Mouse (Mus musculus) splenic B cell, adult 2 months (primary cell): ENCODE data around the gene Naip2.

Source experiments
- DNase-seq: peaks from one replicate; pipeline ENCODE4 v3.0.0-alpha.2; 2011; ENCODE audit warnings: low read depth, low spot score
- H3K27me3 ChIP-seq: 2 replicates; pipeline ENCODE4 v1.6.1; 2012; ENCODE audit warnings: mild to moderate bottlenecking, low read length, moderate library complexity, mixed read lengths; ENCODE audit not compliant: control insufficient read depth, poor library complexity, insufficient read depth, severe bottlenecking
- H3K36me3 ChIP-seq: 2 replicates; pipeline ENCODE4 v1.6.1; 2012; ENCODE audit warnings: mild to moderate bottlenecking, low read length, moderate library complexity, mixed read lengths; ENCODE audit not compliant: control insufficient read depth, poor library complexity, insufficient read depth, severe bottlenecking

Naip2 gene

DNA sequence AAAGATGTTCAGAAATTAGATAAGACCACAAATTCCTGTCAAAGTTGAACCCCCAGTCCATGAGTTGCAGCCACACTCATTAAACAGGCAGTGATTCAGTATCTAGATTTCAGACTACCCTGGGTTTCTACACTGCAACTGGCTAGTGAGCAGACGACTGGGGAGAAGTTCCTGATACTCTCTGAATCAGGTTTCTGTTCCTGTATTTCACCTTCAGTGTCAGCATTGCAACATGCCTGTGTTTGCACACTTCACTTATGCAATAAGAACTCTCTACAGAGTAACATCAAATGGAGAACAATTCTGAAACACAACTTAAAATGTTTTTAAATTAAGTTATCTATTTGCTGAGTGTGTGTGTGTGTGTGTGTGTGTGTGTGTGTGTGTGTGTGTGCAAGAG lies 49.2 kb downstream of the Naip2 start:
- Histone ChIP-seq H3K36me3 (no peaks in the 10 kb centered on the region), H3K27me3 (no peaks in the 10 kb centered on the region)
- DNase-seq = peak; percentile 36

DNA sequence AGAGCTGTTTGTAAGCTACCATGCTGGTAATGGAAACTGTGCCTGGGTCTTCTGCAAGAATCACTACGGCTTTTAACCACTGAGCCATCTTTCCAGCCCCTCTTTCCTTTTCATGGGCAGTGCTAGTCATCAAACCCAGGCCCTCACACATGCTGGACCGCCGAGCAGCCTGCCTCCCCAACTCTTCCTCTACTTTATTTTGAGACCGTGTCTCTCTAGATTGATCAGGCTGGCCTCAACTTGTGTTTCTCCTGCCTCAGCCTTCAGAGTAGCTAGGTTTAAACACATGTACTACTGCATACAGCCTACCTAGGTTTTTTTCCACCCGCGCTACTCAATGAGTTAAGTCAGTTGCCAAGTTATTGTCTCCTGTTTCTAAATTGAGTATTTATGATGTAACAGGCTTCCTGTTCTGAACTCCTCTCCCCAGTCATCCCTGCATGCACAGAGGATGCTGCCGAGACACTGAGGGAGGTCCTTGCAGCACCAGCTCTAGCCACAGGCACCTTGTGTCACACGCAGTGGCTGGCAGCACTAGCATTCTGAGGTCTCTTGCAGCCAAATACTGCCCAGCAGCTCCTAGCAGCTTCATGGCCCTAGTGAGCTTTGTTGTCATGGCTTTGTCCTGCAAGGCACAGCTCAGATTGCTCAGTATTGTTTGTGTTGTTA lies 60.1 kb downstream of the Naip2 start:
- peaks cover 12% of the 10 kb centered on the region for H3K36me3 ChIP-seq
- DNase-seq = no peak
- H3K27me3 ChIP-seq = no peaks in the 10 kb centered on the region

GRCm38 (mm10) chr13:100125258-100125643 lies 76.6 kb downstream of the Naip2 start:
- Histone ChIP-seq H3K36me3 (peaks cover 10% of the 10 kb centered on the region; the same call in 1 of the 2 replicates), H3K27me3 (no peaks in the 10 kb centered on the region)
- DNase-seq = no peak

DNA sequence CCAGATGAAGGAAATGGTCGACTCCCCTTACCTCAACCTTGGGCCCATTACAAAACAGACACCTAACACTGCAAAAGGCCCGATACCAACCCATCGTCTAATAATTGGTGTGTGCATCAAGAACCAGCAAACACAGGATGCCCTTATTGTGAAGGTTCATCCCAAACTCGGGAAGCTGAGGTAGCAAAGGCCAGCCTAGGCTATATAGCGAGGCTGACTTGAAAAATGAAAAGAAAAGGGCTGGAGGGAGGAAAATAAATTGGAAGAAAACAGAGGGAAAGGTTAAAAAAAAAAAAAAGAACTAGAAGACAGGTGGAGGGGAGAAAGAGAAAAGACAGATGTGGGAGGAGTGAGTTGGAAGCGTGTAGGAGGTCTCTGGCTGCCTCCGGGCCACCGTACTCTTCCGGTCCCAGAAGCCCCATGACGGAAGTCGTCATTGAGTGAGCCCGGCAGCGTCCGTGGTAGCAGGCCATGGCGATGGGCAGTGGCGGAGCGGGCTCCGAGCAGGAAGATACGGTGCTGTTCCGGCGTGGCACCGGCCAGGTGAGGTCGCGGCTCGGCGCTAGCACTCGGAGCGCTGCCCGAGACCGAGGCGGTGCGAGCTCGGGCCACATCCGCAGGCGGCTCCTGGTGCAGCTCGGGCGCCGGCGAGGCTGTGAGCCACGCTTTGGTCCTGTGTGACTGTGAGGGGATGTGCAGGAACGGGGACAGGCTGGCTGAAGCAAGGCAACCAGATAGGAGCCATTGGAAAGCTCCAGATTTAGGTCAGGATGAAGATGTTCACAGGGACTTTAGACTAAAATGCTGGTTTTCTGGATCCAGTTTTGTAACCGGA lies 77.3 kb downstream of the Naip2 start, which contains the start of gene Smn1:
TSS of gene Smn1 (plus strand) at position 430 of the 835 bp plus-strand sequence.
- H3K27me3 ChIP-seq = no peaks in the 10 kb centered on the region
- DNase-seq = peak; percentile 93
- peaks cover 10% of the 10 kb centered on the region; the same call in 1 of the 2 replicates for H3K36me3 ChIP-seq

GRCm38 (mm10) chr13:100123970-100124369 lies 77.9 kb downstream of the Naip2 start:
- H3K36me3 ChIP-seq = peaks cover 8% of the 10 kb centered on the region; the same call in 1 of the 2 replicates
- DNase-seq = no peak
- no peaks in the 10 kb centered on the region for H3K27me3 ChIP-seq

DNA sequence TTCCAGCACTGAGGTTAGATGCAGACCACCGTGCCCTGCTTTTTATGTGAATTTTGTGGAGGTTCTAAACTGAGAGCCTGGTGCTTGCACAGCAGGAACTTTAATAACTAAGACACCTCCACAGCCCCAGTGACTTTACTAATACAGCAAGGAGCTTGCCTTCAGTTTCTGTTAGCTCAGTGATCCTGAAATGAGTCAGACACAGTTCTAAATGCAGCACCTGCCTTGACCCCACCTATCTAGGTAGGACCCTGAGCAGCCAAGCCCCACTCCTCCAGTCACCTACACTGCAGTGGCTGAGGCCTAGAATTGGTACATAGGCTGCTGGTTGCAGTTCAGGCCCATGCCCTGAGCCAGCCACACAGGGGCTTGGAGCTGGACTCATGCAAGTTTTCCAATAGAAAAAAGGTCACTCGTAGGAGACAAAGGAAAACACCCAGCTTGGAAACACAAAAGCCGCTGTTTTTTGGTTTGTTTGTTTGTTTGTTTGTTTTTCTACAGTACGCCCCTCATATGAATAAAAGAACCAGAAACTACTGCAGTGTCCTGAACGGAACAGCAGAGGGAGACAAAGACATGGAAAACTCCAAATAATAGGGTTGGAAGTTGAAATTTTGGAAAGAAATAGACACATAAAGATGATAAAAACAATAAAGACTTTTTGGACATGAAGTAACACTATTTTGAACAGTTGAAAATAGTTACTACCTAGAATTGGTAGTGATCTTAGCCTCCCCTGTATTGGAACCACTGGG lies 89.5 kb downstream of the Naip2 start:
- peak; percentile 27 for DNase-seq
- no peaks in the 10 kb centered on the region for H3K36me3 ChIP-seq
- H3K27me3 ChIP-seq = no peaks in the 10 kb centered on the region

DNA sequence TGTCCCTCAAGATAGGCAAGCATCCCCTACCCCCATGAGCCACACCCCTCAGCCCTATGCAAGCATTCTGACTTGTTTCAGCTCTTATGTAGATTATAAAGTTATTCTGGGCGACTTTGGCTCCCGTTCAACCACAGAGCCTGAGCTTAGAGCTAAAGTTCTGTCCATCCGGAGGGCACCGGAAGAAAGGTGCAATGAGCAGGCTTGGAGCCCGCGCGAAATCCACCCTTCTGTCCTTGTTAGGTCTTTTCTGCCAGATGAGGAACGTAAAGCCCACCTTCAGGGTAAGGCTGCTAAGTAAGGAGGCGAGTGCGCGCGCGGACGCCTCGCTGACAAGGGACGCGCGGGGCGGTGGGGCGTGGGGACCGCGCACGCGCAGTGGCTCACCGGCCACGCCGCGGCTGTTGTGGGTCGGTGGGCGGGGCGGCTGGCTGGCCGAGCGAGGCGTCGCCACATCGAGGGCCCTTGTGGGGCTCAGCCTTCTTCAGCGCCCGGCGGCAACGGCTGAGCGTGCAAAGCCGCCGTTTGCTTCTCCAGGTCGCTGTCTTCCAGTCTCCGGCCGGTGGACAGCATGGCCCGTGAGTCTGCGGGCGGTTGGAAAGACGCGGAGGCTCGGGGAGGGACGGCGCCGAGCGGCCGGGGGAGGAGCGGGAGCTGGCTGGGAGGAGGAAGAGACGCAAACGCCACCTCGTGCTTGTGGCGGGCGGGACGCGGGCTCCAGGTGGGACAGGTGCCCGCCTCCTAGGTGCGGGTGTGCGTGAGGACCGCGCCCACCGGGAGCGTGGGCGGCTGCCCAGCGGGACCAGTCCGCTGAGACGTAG lies 94.0 kb downstream of the Naip2 start, which contains the start of gene Serf1:
TSS of gene Serf1 (plus strand) at position 361 of the 821 bp plus-strand sequence.
- H3K27me3 ChIP-seq = no peaks in the 10 kb centered on the region
- H3K36me3 ChIP-seq = no peaks in the 10 kb centered on the region
- peak; percentile 80 for DNase-seq

DNA sequence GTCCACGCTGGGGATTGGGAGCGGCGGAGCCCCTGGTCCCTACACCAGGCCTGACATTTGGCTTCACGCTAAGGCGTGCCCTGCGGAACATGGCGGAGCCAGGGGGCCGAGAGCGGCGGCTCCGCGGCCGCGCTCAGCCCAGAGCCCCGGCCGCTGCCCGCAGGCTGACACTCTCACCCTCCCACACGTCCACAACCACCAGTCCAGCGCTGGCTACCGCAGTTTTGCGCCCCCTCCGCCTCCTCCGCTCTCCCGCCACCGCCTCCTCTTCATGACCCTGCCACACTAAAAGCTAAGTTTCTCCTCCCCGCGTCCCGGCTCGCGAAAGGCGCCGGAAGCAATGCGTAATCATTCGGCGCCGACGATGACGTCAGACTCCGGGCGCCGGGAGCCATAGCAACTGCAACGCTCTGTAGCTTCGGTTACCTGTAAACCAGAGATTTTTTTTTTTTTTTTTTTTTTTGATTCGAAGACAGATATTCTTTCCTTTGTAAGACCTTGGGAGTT lies 98.1 kb downstream of the Naip2 start, which contains the start of gene Bdp1:
TSS of gene Bdp1 (minus strand) at position 323 of the 507 bp plus-strand sequence.
- no peaks in the 10 kb centered on the region for H3K36me3 ChIP-seq
- peak; percentile 94 for DNase-seq
- H3K27me3 ChIP-seq = no peaks in the 10 kb centered on the region

GRCm38 (mm10) chr13:100103052-100103658 lies 98.7 kb downstream of the Naip2 start:
- DNase-seq = no peak

GRCm38 (mm10) chr13:100098808-100099207 lies 103.1 kb downstream of the Naip2 start:
- Histone ChIP-seq H3K36me3 (peaks cover 13% of the 10 kb centered on the region; the same call in 1 of the 2 replicates), H3K27me3 (no peaks in the 10 kb centered on the region)
- DNase-seq = peak; percentile 36

More at GRCm38 (mm10) chr13:100103052-100103658, 98.7 kb downstream of the Naip2 start:
- Histone ChIP-seq H3K36me3 (no peaks in the 10 kb centered on the region), H3K27me3 (no peaks in the 10 kb centered on the region)
